Mouse (Mus musculus): ENCODE results near the gene Fam76b.
A peak's percentile ranks its signal among the peaks of the same experiment; 100 is the strongest.
"Not testable (repeated sequence)": the region's sequence is repeated elsewhere in the genome, so short reads cannot be mapped to it uniquely, and the experiment has no call there.

Gene Fam76b

GRCm38 (mm10) chr9:13827406-13828086, at the start of gene Fam76b:
Gene Fam76b, plus strand, starts transcription at chr9:13827716.
- DNase-seq (ENCODE audit: low read depth, low spot score): peak; percentile 100

- no peak for DNase-seq (ENCODE audit: low read depth, low spot score)
These were observed 45.5 kb upstream of the Fam76b start for GRCm38 (mm10) chr9:13781985-13782384.

- DNase-seq (ENCODE audit: low read depth, low spot score): not testable (repeated sequence)
These were observed 36.7 kb upstream of the Fam76b start for GRCm38 (mm10) chr9:13790864-13791263.

DNA sequence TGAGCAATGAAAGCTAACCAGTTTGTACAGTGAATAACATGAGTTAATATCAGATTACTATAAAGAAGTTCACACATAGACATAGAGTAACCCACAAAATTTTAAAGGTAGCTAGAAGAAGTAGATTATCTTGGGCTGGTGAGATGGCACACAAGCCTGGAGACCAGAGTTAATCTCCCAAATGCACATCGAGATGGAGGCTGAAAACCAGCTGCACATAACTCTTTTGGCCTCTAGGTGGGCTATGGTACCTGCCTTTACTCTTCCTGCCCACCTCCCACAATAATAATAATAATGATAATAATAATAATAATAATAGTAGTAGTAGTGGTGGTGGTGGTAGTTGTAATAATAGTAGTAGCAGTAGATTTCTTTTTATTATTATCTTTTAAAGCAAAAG, 33.2 kb upstream of the Fam76b start:
- DNase-seq (ENCODE audit: low read depth, low spot score): no peak

- no peak for DNase-seq (ENCODE audit: low read depth, low spot score)
These were observed 32.8 kb upstream of the Fam76b start for GRCm38 (mm10) chr9:13794756-13795155.

DNA sequence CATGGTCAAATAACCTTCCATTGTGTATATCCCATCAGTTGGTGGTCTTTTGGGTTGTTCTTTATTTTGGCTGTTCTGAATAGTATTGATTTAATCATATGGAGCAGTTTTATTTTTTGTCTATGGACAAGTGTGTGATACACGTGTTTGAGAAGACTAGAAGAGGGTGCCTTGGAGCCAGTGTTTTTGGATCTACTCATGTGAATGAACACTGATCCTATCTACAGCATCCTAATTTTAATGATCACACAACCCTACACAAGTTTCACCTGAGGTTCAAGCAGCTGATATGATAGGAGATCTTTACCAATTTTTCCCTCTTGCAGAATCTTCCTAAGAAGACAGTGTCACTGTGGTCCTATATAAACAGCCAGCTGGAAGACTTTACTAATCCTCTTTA, 23.0 kb upstream of the Fam76b start:
- no peak for DNase-seq (ENCODE audit: low read depth, low spot score)

DNA sequence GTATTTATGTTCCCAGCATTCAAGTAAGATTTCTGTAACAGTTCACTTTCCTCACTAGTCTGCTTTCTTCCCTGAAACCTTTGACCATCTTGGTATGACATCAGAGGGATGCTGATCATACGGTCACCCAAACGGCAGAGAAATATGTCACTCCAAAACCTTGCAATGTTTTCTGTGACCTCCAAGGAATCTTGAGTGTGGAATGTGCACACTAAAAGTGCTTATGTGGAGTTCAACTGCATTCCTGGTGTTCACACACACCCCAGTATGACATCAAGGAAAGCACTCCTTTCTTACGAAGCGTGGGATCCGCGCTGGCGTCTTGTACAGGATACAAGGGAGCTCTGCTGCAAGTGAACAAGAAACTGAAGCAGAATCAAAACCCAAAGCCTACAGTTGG, 20.7 kb upstream of the Fam76b start:
- DNase-seq (ENCODE audit: low read depth, low spot score): no peak

GRCm38 (mm10) chr9:13807657-13808056, 19.9 kb upstream of the Fam76b start:
- DNase-seq (ENCODE audit: low read depth, low spot score): no peak

GRCm38 (mm10) chr9:13809937-13810336, 17.6 kb upstream of the Fam76b start:
- peak; percentile 10 for DNase-seq (ENCODE audit: low read depth, low spot score)

DNA sequence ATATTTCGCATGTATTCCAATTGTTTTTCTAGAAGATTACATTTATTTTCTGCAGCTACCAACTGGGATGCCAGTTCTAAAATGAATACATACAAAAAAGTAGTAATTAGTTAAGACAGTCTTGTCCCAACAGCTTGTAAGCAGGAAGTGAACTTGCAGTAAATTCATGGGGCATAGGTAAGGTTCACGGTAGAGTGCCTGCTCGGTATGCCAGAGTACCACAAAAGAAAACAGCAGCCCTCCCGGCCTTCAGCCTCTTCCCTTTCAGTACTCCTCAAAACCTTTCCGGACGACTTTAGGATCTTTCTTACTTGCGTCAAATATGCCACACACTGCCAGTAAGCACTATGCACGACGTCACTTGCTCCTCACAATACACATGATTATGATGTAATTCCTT, 9.1 kb upstream of the Fam76b start:
- no peak for DNase-seq (ENCODE audit: low read depth, low spot score)

GRCm38 (mm10) chr9:13820774-13821173, 6.7 kb upstream of the Fam76b start:
- DNase-seq (ENCODE audit: low read depth, low spot score): no peak

- no peak for DNase-seq (ENCODE audit: low read depth, low spot score)
These were observed 1.6 kb upstream of the Fam76b start for GRCm38 (mm10) chr9:13825896-13826295.

DNA sequence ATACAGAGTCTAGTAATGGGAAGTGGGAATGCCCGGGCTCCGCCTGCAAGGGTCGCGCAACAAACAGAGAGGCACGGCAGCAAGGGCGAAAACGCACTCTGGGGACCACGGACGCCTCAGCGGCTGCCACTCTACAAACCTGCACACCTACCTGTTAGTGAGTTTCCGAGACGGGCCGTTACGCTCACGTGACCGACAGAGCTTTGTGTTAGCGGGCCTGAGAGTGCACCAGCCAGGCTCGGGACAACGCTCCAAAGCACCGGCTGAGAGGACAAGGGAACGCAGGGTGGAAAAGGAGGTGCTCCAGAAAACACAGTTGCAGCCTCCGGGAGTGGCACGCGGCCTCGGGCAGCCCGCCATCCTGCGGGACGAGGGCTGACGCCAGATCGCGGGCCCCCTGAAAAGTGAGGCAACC, 1.1 kb upstream of the Fam76b start:
- peak; percentile 73 for DNase-seq (ENCODE audit: low read depth, low spot score)

- peak; percentile 99 for DNase-seq (ENCODE audit: low read depth, low spot score)
These were observed 597 bp upstream of the Fam76b start, which contains the start of gene Cep57 for GRCm38 (mm10) chr9:13826832-13827405. Gene Cep57, minus strand, starts transcription at chr9:13827107.

- DNase-seq (ENCODE audit: low read depth, low spot score): peak; percentile 66
These were observed 548 bp downstream of the Fam76b start for GRCm38 (mm10) chr9:13828087-13828441.

DNA sequence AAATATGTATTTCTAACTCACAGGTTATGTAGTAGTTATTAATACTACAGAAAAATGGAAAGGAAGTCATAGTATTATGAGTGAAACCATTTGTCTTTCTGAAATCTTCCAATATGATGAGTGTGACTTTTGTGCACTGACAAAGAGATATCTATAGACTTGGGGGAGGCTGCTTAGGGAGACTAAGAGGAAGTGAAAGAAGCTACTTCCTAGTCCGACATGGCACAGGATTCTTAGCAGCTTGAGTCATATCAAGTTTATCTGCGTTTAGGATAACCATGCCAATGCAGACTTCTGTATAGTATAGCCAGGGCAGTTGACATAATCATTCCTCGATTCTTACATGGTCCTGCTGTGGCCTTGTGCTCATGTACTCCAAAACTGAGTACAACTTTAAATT, 7.7 kb downstream of the Fam76b start:
- DNase-seq (ENCODE audit: low read depth, low spot score): no peak

- no peak for DNase-seq (ENCODE audit: low read depth, low spot score)
These were observed 9.2 kb downstream of the Fam76b start for GRCm38 (mm10) chr9:13836726-13837125.

DNA sequence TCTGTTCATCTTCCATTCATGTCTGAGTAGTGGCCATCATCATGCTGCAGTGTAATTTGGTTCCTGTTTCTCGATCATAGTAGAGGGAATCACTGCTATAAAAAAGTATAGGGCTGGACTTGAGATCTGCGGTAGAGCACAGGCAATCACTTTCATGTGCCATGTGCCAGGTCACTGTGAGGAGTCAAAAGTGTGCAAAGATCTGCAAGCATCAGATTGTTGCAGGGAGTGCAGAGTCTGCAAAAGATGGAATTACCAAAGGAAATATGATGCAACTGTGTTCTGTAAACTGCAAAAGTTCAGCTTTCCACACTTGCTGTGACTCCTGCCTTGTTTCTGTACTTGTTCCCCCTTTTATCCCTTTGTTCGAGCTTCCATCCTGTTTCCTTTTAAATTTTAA, 20.1 kb downstream of the Fam76b start:
- no peak for DNase-seq (ENCODE audit: low read depth, low spot score)

- DNase-seq (ENCODE audit: low read depth, low spot score): peak; percentile 61
These were observed 21.3 kb downstream of the Fam76b start for GRCm38 (mm10) chr9:13848481-13849480.

- DNase-seq (ENCODE audit: low read depth, low spot score): no peak
These were observed 26.4 kb downstream of the Fam76b start for GRCm38 (mm10) chr9:13853876-13854275.

DNA sequence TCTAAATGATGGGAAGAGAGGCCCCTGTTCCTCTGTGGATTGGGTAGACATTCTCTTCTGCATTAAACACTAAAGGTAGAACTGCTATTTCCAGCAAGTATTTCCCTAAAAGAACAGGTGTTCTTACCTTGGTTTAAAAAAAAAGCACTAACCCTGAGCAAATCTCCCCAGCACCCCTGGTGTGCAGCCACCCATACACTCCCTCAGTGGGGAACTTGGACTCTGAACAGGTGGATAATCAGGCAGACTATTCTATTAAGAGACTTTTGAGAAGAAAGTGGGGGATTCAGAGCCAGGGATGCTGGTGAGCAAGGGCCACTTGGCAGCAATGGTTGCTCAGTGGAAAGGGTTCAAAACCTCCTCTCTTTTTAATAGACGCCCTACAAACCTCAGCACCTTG, 28.7 kb downstream of the Fam76b start:
- no peak for DNase-seq (ENCODE audit: low read depth, low spot score)

- no peak for DNase-seq (ENCODE audit: low read depth, low spot score)
These were observed 29.3 kb downstream of the Fam76b start for GRCm38 (mm10) chr9:13856777-13857176.

Data from mesoderm, embryonic 11.5 days (tissue).